Mouse (Mus musculus): ENCODE results near the gene Ano8.

Gene Ano8

GRCm38 (mm10) chr8:71498816-71499690, 13.3 kb upstream of the Ano8 start:
- no peak for DNase-seq (ENCODE audit: low spot score in 2 of 2)

GRCm38 (mm10) chr8:71497881-71498501, 12.2 kb upstream of the Ano8 start:
- DNase-seq (ENCODE audit: low spot score in 2 of 2): no peak

DNA sequence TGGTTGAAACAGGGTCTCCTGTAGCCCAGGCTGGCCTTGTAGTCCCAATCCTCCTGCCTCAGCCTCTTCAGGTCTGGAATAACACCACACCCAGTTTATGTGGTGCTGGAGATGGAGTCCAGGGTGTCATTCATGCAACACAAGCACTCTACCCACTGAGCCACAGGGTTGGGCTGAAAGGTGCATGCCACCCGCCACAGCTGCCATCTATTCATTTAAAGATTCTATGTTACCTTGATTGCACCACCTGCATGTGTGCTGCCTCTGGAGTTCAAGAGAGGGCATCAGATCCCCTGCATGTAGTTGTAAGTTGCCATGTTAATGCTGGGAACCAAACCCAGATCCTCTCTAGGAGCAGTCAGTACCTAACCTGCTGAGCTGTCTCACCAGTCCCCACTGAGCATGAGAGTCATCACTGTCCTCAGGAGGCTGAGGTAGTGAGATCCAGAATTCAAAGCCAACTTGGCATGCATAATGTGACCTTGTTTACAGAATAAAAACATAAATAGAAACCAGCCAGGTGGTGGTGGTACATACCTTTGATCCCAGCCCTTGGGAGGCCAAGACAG, 11.4 kb upstream of the Ano8 start:
- DNase-seq (ENCODE audit: low spot score in 2 of 2): no peak

DNA sequence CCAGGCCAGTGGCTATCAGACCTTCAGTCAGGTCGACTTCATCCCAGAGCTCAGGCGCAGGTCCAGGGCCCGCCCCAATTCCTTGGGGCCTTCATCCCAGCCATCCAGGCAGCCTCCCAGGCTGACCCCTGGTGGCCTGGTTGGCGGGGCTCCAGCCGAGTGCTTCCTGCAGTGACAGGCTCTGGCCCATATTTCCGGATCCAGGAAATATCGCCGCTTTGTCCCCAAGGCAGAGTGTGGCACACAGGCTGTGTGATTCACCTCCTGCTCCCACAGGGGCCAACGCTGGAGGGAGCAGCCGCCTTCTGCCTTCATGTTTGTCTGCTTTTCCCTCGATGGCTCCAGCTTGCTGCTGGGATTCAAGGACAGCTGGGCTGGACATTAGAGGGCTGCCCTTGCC, 10.7 kb upstream of the Ano8 start:
- peak in 1 of 2 experiments; percentile 61 for DNase-seq (ENCODE audit: low spot score in 2 of 2)

GRCm38 (mm10) chr8:71495811-71496210, 10.0 kb upstream of the Ano8 start:
- DNase-seq (ENCODE audit: low spot score in 2 of 2): no peak

GRCm38 (mm10) chr8:71495039-71495438, 9.3 kb upstream of the Ano8 start:
- peak; percentile 55 to 89 for DNase-seq (ENCODE audit: low spot score in 2 of 2)

GRCm38 (mm10) chr8:71488454-71488853, 2.7 kb upstream of the Ano8 start:
- peak; percentile 86 to 91 for DNase-seq (ENCODE audit: low spot score in 2 of 2)

GRCm38 (mm10) chr8:71487691-71488445, 2.1 kb upstream of the Ano8 start, which contains the start of gene Gtpbp3:
Gene Gtpbp3, plus strand, starts transcription at chr8:71488103.
- DNase-seq (ENCODE audit: low spot score in 2 of 2): peak; percentile 77 to 86

GRCm38 (mm10) chr8:71486136-71486529, 370 bp upstream of the Ano8 start:
- DNase-seq (ENCODE audit: low spot score in 2 of 2): no peak

DNA sequence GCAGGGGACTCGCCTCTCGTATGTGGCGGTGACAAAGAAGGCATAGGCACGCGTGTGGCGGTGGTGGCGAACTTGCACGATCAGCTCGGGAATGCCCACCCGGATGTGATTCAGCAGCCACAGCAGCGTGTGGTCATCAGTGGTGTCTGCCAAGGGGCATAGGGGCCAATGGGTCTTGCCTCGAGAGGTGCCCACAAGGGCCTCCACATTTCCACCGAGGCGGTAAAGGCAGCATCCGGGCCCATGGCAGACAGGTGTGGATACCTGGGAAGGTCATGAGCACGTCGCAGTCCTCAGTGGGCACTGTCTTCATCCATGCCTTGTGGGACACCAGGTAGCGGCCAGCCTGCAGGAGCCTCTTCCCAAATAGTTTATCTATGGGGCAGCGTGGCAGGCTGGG, 1.0 kb downstream of the Ano8 start:
- DNase-seq (ENCODE audit: low spot score in 2 of 2): no peak

GRCm38 (mm10) chr8:71483932-71484331, 1.8 kb downstream of the Ano8 start:
- DNase-seq (ENCODE audit: low spot score in 2 of 2): peak in 1 of 2 experiments; percentile 79

DNA sequence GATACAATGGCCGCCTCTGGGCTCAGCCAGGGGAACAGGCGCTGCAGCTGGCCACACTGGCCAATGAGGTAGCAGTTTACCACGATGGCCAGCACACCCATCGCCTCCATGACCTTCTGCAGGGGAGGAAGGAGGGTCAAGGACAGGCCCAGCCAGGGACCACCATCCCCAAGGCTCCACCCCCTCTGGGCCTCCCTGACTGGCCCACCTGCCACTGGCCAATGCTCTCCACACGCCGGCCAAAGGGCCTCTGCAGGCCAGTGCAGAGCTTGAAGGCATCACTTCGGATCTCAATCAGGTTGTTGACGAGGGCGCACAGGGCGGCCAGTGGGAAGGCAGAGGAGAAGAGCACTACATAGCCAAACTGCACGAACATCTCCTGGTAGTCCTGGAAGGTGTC, 6.8 kb downstream of the Ano8 start:
- no peak for DNase-seq (ENCODE audit: low spot score in 2 of 2)

- peak; percentile 37 to 65 for DNase-seq (ENCODE audit: low spot score in 2 of 2)
Observed at GRCm38 (mm10) chr8:71477196-71477845, 8.4 kb downstream of the Ano8 start.

GRCm38 (mm10) chr8:71476099-71476940, 9.4 kb downstream of the Ano8 start:
- peak; percentile 76 to 81 for DNase-seq (ENCODE audit: low spot score in 2 of 2)

- no peak for DNase-seq (ENCODE audit: low spot score in 2 of 2)
Observed at GRCm38 (mm10) chr8:71475702-71476075, 10.1 kb downstream of the Ano8 start.

DNA sequence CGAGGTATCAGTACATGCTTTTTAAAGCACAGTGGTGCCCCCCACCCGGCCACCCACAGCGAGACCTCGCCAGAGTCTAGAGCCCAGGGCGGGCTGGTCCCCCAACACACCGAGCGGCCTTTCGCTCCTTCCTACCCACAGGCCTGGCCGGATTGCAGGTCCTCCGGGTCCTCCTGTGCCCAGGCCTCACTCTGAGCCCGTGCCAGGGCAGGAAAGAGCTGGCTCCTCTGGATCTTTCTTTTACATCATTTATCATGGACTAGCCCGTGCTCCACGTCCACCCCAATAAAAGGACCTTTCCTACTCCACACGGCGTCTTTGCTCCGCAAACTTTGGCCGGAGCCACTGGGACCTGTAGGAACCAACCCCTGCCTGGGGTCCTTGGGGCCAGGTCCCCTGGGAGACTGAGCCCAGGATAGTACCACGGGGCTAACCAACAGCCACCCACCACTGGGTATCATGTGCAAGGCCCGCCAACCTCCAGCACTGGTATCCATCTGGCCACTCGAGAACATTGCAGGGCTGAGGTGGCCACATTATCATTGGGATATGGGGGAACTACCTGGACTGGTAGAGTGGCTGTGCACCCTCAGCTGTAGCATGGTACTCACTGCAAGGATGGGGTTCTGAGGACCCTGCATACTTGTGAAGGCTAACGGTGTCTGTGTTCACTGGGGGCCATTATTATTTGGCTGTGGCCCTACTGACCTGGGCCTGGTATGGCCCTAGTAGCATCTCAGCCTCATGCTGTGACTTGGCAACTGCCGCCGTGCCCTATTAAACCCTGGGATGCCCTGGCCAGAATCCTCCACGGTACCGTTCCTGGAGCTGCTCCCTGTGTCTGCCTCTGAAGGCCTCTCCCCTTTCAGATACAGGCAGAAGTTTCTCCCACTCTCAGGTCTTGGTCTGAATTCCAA, 10.7 kb downstream of the Ano8 start:
- no peak for DNase-seq (ENCODE audit: low spot score in 2 of 2)

DNA sequence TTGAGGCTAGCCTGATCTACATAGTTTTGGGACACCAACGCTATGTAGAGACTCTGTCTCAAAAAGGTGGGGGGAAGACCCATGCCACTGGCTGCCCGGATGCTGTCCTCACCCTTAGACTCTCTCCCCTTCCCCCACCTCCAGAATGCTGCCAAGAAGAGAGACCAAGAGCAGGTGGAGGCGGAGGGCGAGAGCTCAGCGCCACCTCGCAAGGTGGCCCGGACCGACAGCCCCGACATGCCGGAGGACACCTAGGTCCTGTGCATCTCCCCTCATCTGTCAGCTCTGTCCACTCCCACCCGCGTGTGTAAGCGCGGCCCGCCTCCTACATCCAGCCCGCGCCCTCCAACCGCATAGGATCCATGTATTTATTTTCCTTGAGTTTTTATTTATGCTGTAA, 11.4 kb downstream of the Ano8 start:
- no peak for DNase-seq (ENCODE audit: low spot score in 2 of 2)

DNA sequence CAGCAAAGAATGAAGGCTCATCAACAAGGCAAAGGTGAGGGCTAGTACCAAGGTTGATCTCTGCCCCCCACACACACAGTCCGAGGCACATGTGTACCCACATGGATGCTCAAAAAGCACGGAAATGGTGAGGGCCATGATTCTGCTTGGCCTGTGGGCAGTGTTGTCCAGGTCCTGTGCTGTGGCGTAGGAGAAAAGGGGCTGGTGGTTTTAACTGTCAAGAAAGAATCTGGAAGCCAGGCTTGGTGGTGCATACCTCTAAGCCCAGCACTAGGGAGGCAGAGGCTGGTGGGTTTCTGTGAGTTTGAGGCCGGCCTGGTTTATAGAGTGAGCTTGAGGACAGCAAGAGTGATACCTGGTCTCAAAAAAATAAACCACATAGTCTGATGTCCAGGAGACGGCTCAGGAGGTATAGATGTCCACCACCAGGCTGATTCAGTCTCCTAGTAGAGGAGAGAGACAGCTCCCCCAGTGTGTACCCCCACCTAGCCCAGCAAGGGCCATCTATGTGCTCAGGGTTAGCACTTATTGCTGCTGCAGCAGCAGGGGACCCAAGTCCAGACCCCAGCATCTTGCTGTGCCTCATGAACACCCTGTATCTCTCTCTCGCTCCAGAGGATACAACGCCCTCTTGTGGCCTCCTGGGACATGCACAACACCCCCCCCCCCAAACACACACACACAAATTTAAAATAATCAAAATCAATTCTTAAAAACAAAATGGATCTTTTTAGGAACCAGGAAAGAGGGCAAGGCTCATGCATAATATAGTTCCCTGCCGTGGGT, 13.0 kb downstream of the Ano8 start:
- peak in 1 of 2 experiments; percentile 36 for DNase-seq (ENCODE audit: low spot score in 2 of 2)

GRCm38 (mm10) chr8:71471861-71472260, 13.9 kb downstream of the Ano8 start:
- DNase-seq (ENCODE audit: low spot score in 2 of 2): no peak

All from spleen, postnatal 10 days (tissue).